23 mouse cellular contexts compared by ENCODE assay signal in the genomic region with DNA sequence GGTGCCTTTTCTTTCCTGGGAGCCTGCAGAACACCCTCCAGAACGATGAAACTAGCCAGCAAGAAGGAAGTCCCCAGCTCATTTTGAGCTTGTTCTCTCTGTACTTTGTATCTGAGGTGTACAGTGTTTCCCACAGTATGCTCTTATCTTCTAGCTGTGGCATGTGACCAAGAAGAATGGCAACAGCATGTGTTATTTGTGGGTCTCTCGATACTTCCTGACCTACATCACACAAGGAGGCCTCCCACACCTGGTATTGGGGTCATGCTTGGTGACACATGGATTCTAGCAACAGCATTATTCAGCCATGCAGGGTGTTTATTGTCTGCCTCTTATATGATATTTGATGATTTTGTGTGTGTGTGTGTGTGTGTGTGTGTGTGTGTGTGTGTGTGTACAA.
DNase-seq lines count a peak whose midpoint lies in the region; ATAC-seq lines count a peak whose summit lies in the region.
"Had no signal": no experiment of that assay in that cellular context is flagged by ENCODE, and none has a peak within 500 bp of the region (broad histone marks: within the 10 kb centered on the region; RNA-seq: fewer than 3 reads in every experiment).

No protein-coding gene starts in this region.

- WGBS in heart, embryonic 11.5 days (ENCODE audit: insufficient replicate concordance): 49% methylated on average over 2 of the region's 2 CpGs
- WGBS in liver, embryonic 12.5 days (ENCODE audit: insufficient replicate concordance): 44% methylated on average over 2 of the region's 2 CpGs

- peak; percentile 41 for DNase-seq in heart, adult 11 months
- peak; percentile 61 for DNase-seq in thymus, postnatal 14 days
- DNase-seq in kidney, postnatal 25 days: no peak
- DNase-seq in gastrocnemius, postnatal 10 days: no peak
- DNase-seq: adrenal gland, adult 2 months; adrenal gland, postnatal 36 days; cerebellum, adult 18-20 months; cerebellum, postnatal 10 days; heart, postnatal 36 days; kidney, adult 8-10 months; layer of hippocampus, adult 9-11 months; liver had no signal

- no peak overlapping the region for H3K4me2 ChIP-seq in heart, embryonic 11.5 days
- H3K4me2 ChIP-seq in liver, embryonic 12.5 days: no peak overlapping the region
- H3K4me2 ChIP-seq: heart, embryonic 15.5 days; hindbrain, embryonic 13.5 days; lung, embryonic 15.5 days; midbrain, embryonic 12.5 days; neural tube, embryonic 13.5 days had no signal

- 0 out of 2 replicates have a peak, but pooled peaks cover under 1% of the 10 kb centered on the region for H3K4me1 ChIP-seq in heart, embryonic 11.5 days (ENCODE audit: control insufficient read depth, insufficient read depth, low read length)
- H3K4me1 ChIP-seq in liver, embryonic 12.5 days: no peaks in the 10 kb centered on the region
- H3K4me1 ChIP-seq: hindbrain, embryonic 13.5 days; lung, embryonic 15.5 days; midbrain, embryonic 12.5 days; neural tube, embryonic 13.5 days had no signal

- H3K9me3 ChIP-seq in heart, embryonic 11.5 days (replicated peaks; ENCODE audit: control insufficient read depth, low read length): no peaks in the 10 kb centered on the region
- no peaks in the 10 kb centered on the region for H3K9me3 ChIP-seq in liver, embryonic 12.5 days (replicated peaks)
- H3K9me3 ChIP-seq: heart, embryonic 15.5 days; hindbrain, embryonic 13.5 days; lung, embryonic 15.5 days; midbrain, embryonic 12.5 days; neural tube, embryonic 13.5 days had no signal

- H3K27ac ChIP-seq in heart, embryonic 11.5 days (ENCODE audit: low read depth, low read length): no peak overlapping the region
- no peak overlapping the region for H3K27ac ChIP-seq in liver, embryonic 12.5 days
- H3K27ac ChIP-seq: heart, embryonic 15.5 days; hindbrain, embryonic 13.5 days; kidney, postnatal 0 days; lung, embryonic 15.5 days; midbrain, embryonic 12.5 days; neural tube, embryonic 13.5 days had no signal

- H3K4me3 ChIP-seq in heart, embryonic 11.5 days (ENCODE audit: low read depth, low read length): no peak overlapping the region
- H3K4me3 ChIP-seq in liver, embryonic 12.5 days: no peak overlapping the region
- H3K4me3 ChIP-seq: erythroblast, embryonic 14.5 days; heart, embryonic 15.5 days; hindbrain, embryonic 13.5 days; lung, embryonic 15.5 days; midbrain, embryonic 12.5 days; neural tube, embryonic 13.5 days had no signal

- ATAC-seq in heart, embryonic 11.5 days (replicated peaks; ENCODE audit: insufficient number of reproducible peaks, low FRiP score, low TSS enrichment): no peak
- 0 out of 2 replicates have a peak, but pooled peaks have one; percentile 44 for ATAC-seq in megakaryocyte-erythroid progenitor cell, adult 5-6 weeks (replicated peaks; ENCODE audit: low FRiP score, low TSS enrichment, poor library complexity, severe bottlenecking)
- ATAC-seq in liver, embryonic 12.5 days: no peak
- ATAC-seq: intestine, embryonic 16.5 days had no signal

- no peak overlapping the region for H3K9ac ChIP-seq in heart, embryonic 11.5 days (ENCODE audit: low read depth, low read length)
- H3K9ac ChIP-seq in liver, embryonic 12.5 days: no peak overlapping the region
- H3K9ac ChIP-seq: heart, embryonic 15.5 days; hindbrain, embryonic 13.5 days; lung, embryonic 15.5 days; midbrain, embryonic 12.5 days; neural tube, embryonic 13.5 days had no signal

- no peaks in the 10 kb centered on the region for H3K27me3 ChIP-seq in heart, embryonic 11.5 days (ENCODE audit: control insufficient read depth, insufficient read depth, low read length)
- H3K27me3 ChIP-seq in liver, embryonic 12.5 days (replicated peaks): no peaks in the 10 kb centered on the region
- H3K27me3 ChIP-seq: heart, embryonic 15.5 days; hindbrain, embryonic 13.5 days; lung, embryonic 15.5 days; midbrain, embryonic 12.5 days; neural tube, embryonic 13.5 days had no signal

- H3K36me3 ChIP-seq in heart, embryonic 11.5 days (ENCODE audit: control insufficient read depth, insufficient read depth, low read length): no peaks in the 10 kb centered on the region
- H3K36me3 ChIP-seq in liver, embryonic 12.5 days: no peaks in the 10 kb centered on the region
- H3K36me3 ChIP-seq: heart, embryonic 15.5 days; hindbrain, embryonic 13.5 days; lung, embryonic 15.5 days; midbrain, embryonic 12.5 days; neural tube, embryonic 13.5 days had no signal

Comparison
In these comparisons a context has a peak if more than half of its experiments do, and no peak if none do; other contexts are left out.
1. DNase-seq: peak in heart, adult 11 months (single experiment) and thymus, postnatal 14 days (single experiment); none in kidney, postnatal 25 days (0 of 2) and gastrocnemius, postnatal 10 days (single experiment).